Mouse (Mus musculus) skeletal muscle tissue, adult 2 months (tissue): ENCODE data around the gene Ccnd1.
"Not testable (repeated sequence)": the region's sequence is repeated elsewhere in the genome, so short reads cannot be mapped to it uniquely, and the experiment has no call there.

Experiments
- DNase-seq: peaks from one replicate; pipeline ENCODE4 v3.0.0-alpha.2; 2012; ENCODE audit warnings: low read depth, low spot score

The Ccnd1 gene

DNA sequence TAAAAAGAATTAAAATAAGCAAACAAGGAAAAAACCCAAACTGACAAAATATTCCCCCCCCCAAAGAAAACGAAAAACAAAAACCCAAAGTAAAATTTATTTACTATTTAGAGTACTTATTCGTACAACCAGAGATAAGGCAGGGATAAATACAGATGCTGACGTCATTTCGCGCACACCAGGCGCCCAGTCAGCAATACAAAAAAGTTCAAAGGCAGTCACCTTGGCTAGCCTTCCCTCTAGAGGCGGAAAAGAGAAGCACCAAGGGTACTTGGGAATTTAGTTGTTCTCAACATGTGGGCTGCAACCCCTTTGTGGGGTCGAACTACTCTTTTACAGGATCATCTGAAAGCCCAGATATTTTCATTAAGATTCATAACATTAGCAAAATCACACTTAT, 31.9 kb downstream of the Ccnd1 start:
- no peak for DNase-seq

DNA sequence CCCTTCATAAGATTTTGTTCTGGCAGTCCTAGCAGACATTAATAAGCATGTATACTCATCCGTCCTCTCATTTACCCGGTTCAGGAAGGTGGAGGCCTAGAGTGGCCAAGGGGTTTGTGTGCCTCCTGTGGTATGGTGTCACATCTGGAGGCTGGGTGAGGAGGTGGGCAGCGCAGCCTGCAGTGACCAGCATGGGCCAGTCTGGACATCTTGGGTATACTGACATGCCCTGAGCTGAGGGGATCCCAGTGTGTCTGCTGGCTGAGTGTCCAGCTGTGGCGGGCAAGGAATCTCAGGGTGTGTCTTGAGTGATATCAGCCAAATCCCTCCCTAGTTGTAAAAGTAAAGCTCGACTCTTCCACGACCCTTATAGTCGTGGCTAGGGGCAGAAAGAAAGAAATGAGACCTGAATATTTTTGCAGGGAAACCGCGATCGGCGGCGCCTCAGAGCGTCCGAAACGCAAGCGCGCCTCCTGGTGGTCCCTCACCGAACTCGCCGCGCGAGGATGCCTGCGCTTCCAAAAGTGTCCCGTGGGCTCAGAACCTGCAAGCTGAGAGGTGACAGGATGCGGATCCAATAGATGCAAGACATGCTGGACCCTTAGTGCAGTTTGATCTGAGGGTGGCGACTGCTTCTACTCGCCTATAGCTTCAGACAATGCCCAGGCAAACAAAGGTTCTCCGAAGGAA, 32.9 kb downstream of the Ccnd1 start:
- no peak for DNase-seq

- not testable (repeated sequence) for DNase-seq
Measured at GRCm38 (mm10) chr7:144905514-144905913, 34.2 kb downstream of the Ccnd1 start.

DNA sequence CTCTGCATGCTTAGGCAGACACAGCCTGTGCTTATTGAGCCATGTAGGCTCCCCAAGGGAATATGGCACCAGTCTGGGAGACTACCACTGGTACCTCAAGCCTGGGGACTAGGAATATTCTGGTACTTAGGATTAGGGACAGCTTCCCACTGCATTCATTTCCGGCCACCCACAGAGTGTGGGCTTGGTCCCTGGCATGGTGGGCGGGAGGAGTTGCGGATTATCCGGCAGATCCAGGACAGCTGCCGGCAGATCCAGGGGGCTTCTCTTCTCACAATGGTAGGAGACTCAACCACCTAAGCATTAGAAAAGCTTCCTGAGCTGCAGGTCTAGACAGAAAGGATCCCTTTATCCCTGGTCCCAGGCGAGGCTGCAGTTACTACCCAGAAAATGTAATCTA, 41.2 kb downstream of the Ccnd1 start:
- DNase-seq = no peak

DNA sequence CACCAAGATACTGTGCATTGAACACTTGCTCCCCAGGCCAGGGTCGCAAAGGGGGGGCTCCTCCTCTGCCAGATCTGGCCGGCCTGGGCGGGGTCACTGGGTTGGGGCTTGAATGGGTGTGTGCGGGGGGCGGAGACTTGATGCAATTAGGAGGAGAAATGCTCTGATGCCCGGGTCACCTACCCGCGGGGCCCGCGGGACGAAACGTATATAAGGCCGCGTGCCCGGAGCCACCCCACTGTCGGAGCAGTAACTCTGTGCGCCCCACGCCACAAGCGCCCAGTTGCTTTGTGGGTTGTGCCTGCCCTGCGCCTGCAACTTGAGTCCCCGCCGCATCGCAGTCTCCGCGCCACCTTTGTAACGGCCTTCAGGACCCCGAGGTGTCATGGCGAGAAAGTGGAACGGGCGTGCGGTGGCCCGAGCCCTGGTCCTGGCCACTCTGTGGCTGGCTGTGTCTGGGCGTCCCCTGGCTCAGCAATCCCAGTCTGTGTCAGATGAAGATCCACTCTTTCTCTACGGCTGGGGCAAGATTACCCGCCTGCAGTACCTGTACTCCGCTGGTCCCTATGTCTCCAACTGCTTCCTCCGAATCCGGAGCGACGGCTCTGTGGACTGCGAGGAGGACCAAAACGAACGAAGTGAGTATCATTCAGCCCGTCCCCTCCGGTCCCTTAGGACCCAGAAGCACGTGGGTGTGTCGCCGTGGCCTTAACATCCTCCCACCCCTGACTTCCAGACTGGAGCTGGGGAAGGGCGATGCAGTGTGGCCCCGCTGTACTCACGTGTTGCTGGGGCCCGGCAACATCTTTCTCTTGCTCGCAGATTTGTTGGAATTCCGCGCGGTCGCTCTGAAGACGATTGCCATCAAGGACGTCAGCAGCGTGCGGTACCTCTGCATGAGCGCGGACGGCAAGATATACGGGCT, 43.2 kb downstream of the Ccnd1 start, which contains the start of gene Fgf15:
TSS of gene Fgf15 (plus strand) at position 238 of the 925 bp plus-strand sequence.
- DNase-seq = no peak

DNA sequence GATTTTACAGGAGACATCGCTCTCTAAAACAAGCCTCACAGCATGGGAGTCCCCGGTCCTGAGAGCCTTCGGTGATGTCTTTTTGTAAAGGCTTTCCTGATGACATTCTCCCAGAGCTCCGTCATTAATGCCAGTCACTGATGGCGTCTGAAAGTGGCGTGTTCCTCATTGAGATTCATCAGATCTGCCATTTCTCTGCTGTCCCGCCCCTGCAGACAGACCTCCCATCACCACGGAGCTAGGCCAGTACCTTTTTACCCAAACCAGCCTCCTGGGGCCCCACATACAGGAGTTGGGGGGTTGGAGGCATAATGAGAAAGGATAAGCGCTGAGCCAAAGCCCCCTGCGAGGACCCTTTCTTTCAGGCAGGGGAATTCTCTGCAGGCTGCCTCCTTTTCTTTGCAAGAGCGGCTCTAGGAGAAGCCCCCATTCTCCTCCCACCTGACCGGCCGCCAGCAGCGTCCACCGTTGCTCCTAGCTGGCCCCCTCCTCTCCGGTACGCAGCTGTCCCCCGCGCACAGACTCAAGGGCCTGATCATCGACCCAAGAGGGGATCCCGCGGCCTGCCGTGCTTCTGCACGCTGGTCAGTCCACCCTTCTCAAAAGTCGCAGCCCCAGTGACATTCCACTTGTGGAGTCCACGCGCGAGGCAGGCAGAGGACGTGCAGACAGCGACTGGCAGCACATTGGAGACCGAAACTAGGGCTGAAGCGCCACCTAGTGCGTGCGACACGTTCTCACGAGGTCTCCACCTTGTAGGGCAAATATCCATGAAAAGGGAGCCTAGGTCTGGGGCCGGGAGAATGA, 44.2 kb downstream of the Ccnd1 start:
- DNase-seq = no peak

GRCm38 (mm10) chr7:144894706-144895105, 45.0 kb downstream of the Ccnd1 start:
- no peak for DNase-seq

DNA sequence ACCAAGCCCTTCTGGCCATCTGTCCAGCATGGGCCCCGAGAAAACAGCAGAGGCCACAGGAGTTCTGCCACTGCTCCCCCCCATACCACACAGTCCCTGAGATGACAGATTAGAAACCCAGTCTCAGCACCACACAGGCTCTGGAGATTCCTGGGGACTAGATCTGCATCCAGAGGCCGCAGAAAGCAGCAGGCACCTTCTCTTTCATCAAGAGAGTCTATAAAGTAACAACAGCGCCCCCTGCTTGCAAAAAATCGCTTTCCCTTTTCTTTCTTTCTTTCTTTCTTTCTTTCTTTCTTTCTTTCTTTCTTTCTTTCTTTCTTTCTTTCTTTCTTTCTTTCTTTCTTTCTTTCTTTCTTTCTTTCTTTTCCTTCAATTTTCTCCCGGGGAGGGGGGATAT, 45.5 kb downstream of the Ccnd1 start:
- no peak for DNase-seq

DNA sequence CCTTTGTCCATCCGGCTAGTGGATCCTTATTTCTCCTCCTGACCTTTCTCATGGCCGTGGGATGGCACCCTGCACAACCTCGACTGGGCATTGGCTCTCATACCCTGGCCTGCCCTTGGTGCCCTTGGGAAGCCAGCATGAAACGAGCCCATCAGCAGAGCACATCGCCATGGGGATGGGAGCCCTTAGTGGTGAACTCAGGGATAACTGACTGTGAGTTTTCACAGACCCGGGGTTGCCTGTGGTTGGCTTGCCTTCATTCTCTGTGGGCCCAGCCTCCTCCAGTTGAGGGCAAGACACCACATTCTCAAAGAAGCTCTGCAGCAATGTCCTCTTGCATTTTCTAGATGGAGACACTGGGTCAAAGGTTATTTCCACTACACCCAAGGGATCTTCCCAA, 47.4 kb downstream of the Ccnd1 start:
- no peak for DNase-seq

DNA sequence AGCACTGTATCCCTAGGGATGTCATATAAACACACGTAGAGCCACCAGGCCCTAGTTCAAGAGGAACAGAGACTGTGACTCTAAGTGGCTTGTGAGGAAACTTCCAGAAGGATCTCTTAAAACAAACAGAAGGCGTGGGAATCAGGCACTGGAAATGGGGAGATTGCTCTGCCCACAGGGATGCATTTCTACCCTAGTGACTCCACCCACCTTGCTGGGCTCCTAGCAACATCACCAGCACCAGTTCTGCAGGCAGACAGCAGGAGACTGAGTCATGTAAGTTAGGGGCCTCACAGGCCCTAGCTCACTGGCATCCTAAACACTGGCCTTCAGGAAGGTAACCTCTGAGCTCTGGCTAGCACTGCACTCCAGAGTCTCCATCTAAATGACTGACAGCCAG, 47.9 kb downstream of the Ccnd1 start:
- DNase-seq = no peak

DNA sequence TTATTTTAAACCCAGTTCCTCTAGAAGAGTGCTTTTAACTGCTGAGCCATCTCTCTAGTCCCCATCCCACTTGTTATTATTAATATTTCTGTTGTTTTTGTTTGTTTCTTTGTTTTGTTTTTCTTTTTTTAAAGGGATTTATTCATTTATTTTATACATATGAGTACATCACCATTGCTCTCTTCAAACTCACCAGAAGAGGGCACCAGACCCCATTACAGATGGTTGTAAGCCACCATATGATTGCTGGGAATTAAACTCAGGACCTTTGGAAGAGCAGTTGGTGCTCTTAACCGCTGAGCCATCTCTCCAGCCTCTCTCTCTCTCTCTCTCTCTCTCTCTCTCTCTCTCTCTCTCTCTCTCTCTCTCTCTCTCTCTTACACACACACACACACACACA, 49.1 kb downstream of the Ccnd1 start:
- DNase-seq = not testable (repeated sequence)

GRCm38 (mm10) chr7:144888564-144889299, 51.0 kb downstream of the Ccnd1 start:
- no peak for DNase-seq

DNA sequence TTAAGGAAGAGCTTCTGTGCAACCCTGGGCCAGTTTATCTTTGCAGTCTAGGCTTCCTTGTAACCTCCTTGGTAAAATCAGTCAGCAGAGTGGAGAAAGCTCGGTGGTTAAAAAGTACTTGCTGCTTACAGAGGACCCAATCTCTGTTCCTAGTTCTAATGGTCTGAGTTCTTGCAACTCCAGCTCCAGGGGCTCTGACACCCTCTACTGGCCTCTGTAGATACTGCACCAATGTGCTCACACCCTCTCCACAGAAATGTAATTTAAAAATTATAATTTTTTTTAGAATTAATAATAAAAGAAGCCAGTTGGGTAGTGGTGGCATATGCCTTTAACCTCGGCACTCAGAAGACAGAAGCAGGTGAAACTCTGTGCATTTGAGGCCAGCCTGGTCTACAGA, 52.1 kb downstream of the Ccnd1 start:
- DNase-seq = no peak

DNA sequence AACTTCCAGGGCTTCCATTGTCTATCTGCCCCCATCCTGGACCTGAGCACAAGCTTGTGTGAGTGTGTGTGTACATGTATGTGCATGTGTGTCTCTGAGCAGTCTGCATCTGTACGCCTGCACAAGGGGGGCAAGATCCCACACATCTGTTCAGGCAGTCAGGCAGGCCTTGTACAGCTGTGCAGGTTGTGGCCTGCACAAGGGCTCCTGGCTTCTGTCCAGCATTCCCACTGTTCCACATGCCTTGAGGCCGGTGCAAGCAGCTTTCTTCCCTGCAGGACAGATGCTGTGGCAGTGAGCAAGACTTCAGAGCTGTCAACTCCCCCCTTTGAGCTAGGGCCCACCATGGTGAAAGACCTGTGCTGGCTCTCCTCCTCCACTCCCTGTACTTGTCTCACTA, 56.6 kb downstream of the Ccnd1 start:
- no peak for DNase-seq
